Mouse (Mus musculus): Measurements from ENCODE around the gene Lrat.

DNA sequence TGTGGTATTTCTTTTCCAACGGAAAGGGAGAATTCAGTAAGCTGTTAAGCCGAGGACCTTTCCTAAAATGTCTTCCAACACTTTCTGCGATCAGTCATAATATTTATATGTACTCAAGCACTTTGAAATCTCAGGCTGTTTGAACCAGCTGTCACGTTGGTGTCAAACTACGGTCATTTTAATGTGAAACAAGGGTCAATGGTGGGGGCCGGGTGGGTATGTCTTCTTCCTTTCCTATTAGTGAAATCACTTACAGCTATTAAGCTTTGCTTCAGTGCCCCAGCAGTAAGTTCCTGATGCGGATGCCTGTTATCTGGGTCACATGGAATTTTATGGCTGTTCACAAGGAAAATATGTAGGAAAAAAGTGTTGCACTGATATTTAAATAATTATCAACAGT lies 46.9 kb upstream of the Lrat start:
- no peak for TF ChIP-seq CTCF (IDR thresholded peaks at IDR 0.05; ENCODE audit: borderline replicate concordance, extremely low read depth, insufficient read depth, insufficient read length)
- no peak for TF ChIP-seq POLR2A (IDR thresholded peaks at IDR 0.05; ENCODE audit: borderline replicate concordance, extremely low read depth, insufficient read depth, insufficient read length, poor library complexity, severe bottlenecking)

All from brain, embryonic 14.5 days (tissue).